Mouse (Mus musculus): ENCODE results near the gene Gk.

The Gk gene

DNA sequence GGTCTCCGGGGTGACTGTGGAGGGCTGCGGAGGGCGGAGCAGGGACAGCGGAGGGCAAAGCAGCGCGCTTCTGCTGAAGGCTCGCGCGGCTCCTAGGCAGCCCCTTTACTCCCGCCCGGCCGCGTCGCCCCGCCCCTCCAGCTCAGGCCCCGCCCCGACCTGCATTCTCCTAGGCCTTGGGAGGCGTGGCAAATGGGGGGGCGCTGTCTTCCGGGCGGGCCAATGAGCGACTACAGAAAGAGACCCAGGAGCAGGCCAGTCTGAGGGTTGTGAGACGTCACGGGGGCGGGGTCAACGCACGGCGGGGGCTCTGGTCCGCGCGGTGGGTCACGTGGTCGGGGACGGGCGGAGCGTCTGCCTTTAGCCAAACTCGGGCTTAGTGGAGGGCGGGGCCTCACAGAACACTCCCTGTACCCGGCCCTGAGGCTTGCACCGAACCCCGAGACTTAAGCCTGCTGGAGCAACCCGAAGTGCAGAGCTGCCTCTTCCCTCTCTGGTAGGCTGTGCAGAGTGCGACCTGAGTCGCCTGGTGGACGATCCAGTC, at the start of gene Gk:
Gene Gk, minus strand, starts transcription at position 276 of the 544 bp plus-strand sequence.
- DNase-seq, result peak; percentile 98

DNA sequence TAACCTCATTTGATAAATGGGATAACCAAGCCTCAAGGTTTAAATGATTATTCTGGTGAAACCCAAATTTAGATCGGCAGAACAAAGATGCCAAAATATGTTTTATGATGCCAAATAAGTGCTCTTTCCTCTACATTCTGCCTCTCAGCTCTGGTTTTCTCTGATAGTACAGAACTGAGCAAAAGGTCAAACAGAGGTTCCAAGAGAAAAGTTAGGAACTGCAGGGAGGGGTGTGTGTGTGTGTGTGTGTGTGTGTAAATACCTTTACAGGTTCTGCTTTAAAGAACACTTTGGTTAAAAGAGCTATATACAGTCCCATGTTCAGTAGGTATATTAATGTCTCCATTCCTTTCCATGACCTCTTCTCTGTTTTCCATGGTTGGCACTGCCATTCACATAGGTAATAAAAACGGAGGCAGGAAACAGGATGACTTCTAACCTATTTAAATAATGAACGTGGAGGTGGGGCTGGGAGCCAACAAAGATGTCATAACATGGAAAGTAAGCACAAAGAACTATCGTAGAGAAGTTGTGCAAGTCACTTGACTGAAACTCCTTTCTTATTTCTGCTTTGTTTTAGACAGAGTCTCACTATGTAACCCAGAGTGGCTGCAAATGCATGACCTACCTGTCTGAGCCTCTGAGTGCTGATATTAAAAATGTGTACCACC, 28.2 kb upstream of the Gk start:
- DNase-seq, result no peak

DNA sequence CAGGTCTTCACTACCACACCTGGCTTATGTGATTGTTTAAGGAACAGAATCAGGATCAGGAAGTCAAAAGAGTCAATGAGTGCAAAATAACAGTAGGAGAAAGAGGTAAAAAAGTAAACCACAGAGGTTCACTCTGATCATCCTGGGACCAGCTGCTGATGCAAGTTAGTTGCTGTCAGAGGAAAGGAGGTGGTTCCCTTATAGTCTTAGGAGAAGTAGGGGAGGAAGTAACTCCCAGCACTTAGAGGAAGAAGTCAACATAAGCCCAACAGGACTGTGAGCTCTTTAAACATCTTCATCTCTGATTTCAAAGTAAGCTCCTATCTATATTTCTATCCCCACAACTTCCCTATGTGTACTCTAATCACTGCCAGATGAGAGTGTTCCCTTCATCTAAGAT, 26.4 kb upstream of the Gk start:
- DNase-seq, result no peak

DNA sequence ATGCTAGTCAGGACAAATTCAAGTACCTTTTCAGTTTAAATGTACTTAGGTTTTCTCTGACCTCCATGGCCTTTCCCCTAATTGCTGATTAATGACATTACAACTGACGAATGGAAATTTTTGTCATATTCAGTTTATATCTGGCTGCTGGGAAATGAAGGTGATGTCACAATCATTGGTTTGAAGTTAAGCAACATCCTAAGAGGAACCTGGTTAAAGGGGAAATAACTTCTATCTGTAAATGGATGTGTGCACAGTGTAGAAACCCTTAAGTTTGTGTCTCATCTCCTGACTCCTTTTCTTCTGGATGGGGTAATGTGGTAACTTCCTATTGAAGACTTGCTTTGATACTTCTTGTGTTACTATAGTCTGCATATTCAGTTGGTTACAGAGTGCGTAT, 20.8 kb upstream of the Gk start:
- no peak for DNase-seq

DNA sequence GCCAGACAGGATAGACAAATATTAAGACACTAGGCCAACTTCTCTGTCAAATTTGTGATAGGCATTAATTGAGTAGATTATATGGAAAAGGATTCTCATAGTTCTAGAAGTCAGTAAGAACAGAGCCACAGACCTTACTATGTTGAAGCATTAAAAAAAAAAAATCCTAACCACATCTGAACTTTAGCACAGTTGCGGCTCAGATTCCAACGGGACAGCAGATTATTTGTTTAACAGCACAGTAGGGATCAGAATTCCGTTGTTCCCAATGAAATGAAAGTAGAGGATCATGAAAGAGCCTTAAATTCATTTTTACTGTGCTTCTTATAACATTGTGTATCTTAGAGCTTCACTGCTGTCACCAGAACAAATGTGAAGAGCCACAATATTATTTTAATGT, 1.7 kb upstream of the Gk start:
- DNase-seq, result no peak

DNA sequence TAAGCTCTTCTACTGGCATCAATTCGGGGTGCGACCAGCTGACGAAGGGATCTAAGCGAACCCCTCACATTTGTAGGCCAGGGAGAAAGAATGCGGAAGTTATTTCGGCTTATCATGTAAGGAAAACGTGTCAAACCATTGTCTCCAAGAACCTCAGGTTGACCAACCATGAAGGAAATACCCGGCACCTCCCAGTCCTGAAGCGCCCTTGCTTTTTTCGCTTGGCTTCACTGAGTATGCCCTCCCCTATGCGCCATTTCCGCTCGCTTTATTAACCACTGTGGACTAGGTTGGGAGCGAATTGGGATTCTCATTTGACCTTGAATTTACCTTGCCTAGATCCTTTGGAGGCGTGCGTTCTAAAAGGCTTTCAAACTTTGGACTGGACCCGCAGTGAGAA, 522 bp upstream of the Gk start:
- DNase-seq, result peak; percentile 51 to 72

DNA sequence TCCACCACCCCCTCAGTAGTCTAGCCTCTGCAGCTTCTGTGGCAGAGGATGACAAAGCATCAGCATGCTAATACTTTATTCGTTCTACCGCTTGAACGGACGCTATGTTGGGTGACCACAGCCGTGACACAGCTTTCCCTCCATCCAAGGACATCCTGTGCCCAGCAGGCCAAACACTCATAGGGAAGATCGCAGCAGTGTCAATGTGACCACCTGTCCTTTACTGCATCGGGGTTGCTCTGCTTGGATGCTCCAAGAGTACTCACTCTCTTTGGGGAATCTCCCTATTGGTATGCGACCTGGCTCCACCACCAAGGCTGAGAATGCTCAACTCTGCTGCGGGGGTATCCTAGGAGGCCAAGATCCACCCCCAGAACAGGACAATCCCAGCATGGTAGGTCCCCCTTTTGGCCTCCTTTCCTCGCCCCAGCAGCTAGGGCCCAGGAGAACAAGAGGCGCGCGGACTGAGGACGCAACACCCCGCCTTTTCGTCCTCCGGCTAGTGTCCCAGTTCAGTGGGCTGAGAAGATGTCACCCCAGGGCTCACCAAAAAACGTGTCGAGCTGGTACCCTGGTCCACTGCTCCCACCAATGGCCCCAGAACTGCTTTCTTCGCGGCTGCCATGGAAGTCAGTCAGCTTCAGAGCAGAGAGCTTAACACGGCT, 608 bp downstream of the Gk start:
- peak in 1 of 2 experiments; percentile 7 for DNase-seq

DNA sequence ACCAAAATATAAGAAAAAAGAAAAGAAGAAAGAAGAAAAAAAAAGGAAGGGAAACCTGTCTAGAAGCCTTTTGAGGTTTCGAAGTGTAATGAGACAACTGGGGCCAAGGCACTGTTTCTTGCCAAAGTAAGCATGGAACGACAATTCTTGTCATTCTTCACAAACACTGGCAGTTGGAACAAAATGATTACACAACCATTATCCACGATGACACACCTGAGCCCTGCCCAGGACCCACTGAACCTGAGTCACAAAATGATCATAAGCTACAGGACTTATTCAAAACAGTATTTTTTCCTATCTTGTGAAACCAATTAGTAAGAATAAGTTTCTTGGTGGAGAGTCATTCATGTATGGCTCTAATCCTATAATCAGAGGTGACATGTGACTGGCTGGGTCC, 5.3 kb downstream of the Gk start:
- DNase-seq, result no peak

DNA sequence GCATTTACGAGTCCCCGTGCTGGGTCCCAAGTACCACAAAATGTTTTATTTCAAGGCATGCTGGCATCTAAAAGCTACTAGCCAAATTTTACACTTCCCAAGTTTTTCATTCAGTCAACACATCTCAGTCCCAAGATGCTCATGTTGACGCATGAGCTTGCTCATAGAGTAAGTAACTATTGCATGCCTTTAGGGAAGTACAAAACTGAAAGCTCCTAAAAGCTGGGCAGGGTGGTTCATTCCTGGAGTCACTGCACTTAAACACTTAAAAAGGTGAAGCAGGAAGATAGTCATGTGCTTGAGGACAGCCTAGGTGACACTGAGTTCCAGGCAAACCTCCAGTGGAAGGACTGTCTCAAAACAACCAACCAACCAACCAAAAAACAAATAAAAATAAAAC, 5.9 kb downstream of the Gk start:
- no peak for DNase-seq

DNA sequence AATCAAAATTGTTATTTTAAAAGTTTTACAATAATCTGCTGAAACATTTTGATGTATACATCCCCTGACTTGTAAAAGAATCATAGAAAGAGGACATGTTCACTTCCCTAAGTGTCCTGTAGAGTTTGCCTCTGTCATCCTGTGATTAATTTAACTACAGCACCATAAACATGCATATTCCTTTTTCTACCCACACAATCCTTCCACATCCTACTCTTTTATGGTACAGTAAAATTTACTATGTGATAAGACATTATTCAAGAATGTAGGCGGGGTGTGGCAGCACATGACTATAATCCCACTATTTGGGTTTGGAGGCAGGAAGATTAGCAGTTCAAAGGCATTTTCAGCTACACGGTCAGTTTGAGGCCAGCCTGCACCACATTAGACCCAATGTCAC, 8.0 kb downstream of the Gk start:
- DNase-seq, result no peak

DNA sequence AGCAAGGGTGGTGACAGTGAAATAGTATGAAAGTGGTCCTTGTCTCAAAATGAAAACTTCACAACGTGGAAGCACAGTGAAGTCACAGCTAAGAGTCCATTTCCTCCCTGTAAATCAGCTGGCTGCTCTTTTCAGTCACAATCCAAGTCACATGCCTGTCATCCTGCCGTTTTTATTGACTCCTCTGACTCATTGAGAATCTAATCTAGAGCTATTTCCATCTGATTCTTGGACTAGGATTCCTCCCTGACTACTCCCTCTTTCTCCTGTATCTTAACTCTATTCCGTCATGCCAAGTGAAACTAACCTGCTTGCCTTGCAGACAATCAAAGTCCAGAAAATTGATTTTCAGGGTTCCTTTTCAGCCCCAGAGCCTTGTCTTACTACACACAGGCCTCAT, 20.6 kb downstream of the Gk start:
- no peak for DNase-seq

DNA sequence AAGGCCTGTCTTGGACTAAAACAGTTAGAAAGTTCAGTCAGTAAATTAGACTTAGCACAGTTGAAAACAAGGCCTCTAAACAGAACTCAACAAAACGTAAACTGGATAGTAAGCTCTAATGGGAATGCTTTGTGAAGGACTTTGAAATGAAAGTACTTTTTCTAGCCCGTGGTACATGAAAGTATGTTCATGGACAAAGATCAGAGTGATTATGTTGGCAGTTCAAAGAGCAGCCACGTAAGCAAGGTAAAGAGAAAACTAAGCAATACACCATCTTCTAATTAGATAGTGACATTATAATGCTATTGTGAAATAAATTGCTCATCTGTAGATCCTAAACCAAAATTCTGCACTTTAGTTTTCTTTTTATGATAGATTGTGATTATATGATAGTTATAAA, 32.8 kb downstream of the Gk start:
- DNase-seq, result no peak

DNA sequence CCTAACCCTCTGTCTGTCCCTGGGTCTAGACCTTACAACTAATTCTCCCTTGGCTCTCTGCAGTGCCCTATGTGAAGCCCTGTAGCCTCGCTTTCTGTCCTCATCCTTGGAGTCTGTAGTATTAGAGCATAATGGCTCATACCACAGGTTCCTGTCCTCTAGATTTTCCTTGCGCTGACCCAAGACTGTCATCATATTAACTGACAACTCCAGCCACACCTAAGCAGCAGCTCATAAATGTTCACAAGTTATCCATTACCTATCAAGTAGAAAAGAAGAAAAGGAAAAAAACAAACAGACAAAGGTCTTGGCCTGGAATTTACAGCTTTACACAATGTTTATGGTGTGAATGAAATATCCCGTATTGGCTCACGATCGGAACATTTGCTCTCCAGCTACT, 43.4 kb downstream of the Gk start:
- DNase-seq, result no peak

DNA sequence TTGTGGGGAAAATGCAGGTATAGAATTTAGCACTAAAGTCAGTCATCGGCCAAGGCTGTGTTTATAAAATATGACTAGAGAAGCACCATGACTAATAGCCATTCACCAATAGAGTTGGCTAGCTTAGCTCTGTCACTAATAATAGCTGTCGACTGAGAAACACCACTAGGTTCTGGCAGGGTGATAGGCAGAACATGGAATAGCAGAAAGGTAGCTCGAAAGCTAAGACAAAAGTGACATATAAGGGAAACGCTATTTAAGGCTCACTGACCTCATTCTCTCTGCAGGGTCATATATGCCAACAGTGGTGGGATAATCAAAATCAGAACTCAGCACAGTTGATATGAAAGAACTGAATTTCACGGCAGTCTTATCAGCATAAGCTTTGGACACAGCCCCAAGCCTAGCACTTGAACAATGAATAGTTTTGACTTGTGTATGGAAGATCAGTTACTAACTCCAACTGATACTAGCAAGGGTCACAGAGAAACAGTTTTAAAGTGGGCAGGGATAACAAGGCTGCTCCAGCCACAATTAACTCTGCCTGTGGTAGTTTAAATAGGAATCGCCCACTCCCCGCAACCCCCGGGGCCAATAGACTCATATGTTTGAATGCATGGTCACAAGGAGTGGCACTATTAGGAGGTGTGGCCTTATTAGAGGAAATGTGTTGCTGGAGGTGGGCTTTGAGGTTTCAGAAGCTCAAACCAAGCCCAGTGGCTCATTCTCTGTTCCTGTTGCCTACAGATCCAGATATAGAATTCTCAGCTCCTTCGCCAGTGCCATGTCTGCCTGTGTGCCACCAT, 45.3 kb downstream of the Gk start:
- DNase-seq, result no peak

DNA sequence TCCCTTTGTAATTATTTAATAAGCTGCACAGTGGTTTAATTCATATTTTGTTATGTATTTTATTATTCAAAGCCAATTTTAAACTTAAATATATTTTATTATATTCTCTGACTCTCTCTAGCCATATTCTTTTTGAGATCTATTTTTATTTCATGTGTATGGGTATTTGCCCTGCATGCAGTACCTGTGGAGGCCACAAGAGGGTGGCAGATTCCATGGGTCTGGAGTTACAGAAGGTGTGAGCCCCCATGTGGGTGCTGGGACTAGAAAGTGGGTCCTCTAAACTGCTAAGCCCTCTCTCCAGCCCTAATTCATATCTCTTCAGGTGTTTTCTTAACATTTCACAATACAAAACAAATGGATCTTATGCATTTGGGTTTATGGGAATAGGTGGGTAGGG, 55.4 kb downstream of the Gk start:
- DNase-seq, result peak; percentile 22 to 33

DNA sequence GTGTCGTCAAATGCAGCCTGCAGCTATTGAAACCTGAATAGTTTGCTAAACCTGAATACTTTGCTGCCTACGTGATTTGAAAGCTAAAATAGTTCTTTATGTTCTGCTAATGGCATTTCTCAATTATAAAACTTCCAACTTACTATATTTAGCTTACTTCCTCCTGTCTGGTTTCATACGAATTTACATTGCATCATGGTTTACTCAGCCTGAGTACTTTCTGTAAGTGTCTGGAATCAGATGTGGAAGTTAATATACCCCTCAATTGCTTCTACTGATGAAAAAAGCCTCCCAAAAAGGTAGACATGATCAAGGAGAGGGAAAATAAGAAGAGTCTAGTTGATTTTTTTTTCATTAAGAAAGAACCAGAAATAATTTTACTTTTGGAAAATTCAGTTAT, 66.2 kb downstream of the Gk start:
- DNase-seq, result no peak

DNA sequence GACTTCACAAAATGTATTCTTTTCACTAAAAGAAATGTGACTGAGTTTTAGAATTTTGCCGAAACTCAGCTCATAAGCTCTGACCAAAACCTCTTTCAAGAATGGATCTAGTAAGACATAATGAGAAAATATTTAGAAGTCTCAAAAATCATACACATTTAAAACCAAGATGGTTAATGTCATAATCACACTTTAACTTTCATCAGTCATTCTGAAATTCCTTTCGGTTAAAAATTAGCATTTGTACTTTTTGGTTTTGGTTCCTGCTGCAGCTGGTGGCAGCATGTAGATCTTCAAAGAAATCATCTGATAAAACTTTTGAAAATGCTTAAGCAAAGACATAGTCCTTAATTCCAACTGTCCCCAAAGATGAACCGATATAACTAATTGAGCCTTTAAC, 70.9 kb downstream of the Gk start:
- no peak for DNase-seq

DNA sequence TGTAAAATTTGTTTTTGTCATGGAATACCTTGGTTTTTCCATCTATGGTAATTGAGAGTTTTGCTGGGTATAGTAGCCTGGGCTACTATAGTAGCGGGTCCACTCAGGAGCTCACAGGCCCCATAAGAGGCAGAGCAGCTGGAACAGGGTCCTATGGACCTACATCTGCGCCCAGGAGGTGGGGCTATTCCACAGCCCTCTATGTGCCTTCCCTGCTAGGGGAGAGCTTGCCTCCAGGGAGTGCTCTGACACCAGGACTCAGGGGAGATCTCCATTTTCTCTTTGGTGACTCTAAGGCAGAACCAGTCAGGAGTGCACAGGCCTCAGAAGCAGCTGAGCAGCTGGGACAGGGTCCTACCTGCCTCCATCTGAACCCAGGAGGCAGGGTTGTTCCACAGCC, 92.9 kb downstream of the Gk start:
- DNase-seq, result peak in 1 of 2 experiments; percentile 5

DNA sequence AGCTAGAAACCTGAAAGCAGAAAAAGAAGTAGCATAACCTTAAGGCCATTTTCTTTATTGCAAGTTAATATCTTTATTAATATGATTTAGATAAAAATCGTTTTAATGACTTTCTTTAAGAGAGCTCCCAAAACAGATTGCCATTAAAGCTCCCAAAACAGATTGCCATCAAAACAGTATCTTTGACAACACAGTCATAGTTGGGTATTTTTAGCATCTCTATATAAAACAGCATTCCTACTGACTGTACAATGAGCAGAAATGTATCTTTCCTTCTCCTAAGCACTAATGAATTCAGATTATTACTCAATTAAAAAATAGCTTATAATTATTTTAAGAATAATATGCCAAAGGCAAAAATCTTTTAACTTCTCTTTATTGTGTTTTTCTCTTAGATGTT, 94.5 kb downstream of the Gk start:
- no peak for DNase-seq

DNA sequence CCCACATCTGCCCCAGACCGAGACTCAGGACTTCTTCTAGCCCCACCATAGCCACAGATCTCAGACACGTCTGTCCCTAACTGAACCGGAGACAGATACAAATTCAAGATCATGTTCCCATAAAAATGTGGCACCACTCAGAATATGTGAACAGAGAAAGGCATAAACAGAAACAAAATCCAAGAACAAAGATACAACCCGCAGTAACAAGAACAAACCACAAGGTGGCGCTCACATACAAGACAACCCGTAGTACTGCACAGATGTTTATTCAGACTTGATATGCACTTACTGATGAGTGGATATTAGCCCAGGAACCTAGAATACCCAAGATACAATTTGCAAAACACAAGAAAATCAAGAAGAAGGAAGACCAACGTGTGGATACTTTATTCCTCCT, 99.8 kb downstream of the Gk start:
- DNase-seq, result peak; percentile 35 to 58
